Mouse (Mus musculus) embryonic facial prominence, embryonic 13.5 days (tissue): ENCODE results near the gene Krtap29-1. TPM values are rescaled to one million over a fixed set of nuclear protein-coding genes. Genes with fewer than 3 reads are reported as not detected.

Experiments used
- ATAC-seq: fragments of 200-750 bp; cut with Nextera tagmentation; 2 replicates; pipeline ENCODE4 v1.8.0; 2017; ENCODE audit warnings: low read depth; ENCODE audit not compliant: insufficient number of reproducible peaks, insufficient read depth, low FRiP score, low TSS enrichment
- H3K27ac ChIP-seq: fragments of 300-500 bp; sonication (generic); 2 replicates; pipeline ENCODE4 v1.5.1; 2015; ENCODE audit warnings: moderate library complexity, mild to moderate bottlenecking, inconsistent platforms
- H3K27me3 ChIP-seq: fragments of 300-500 bp; sonication (generic); 2 replicates; pipeline ENCODE4 v1.6.1; 2015; ENCODE audit warnings: mild to moderate bottlenecking, inconsistent platforms
- H3K36me3 ChIP-seq: fragments of 300-500 bp; sonication (generic); 2 replicates; pipeline ENCODE4 v1.6.1; 2015; ENCODE audit warnings: mild to moderate bottlenecking, inconsistent platforms
- H3K4me1 ChIP-seq: fragments of 300-500 bp; sonication (generic); 2 replicates; pipeline ENCODE4 v1.6.1; 2015; ENCODE audit warnings: inconsistent platforms
- H3K4me2 ChIP-seq: fragments of 300-500 bp; sonication (generic); 2 replicates; pipeline ENCODE4 v1.6.1; 2015; ENCODE audit warnings: moderate library complexity, mild to moderate bottlenecking, inconsistent platforms
- H3K4me3 ChIP-seq: fragments of 300-500 bp; sonication (generic); 2 replicates; pipeline ENCODE4 v1.5.1; 2015; ENCODE audit warnings: mild to moderate bottlenecking, inconsistent platforms
- H3K9ac ChIP-seq: fragments of 300-500 bp; sonication (generic); 2 replicates; pipeline ENCODE4 v1.6.1; 2015; ENCODE audit warnings: mild to moderate bottlenecking, inconsistent platforms
- H3K9me3 ChIP-seq: fragments of 300-500 bp; sonication (generic); 2 replicates; pipeline ENCODE4 v1.6.1; 2016; ENCODE audit warnings: inconsistent platforms
- WGBS: fragments of 180-500 bp; shearing (Covaris S2); methylation state at CpG from one replicate; pipeline ENCODE4 v1.1.7; 2015; ENCODE audit warnings: mixed read lengths; 5-methylcytosine and 5-hydroxymethylcytosine counted together
- polyA plus RNA-seq: library from polyadenylated mRNA; unstranded; fragments of >200 nt; fragmentation: Nextera tagmentation; extraction: Ambion mirVana; gene quantifications from 2 replicates; pipeline ENCODE4 v1.2.1, GENCODE M21; 2015

Gene Krtap29-1
- not detected in 2 replicates for polyA plus RNA-seq

GRCm38 (mm10) chr11:99978953-99979352, at the start of gene Krtap29-1:
Krtap29-1 (minus strand) TSS chr11:99979053.
- H3K36me3 ChIP-seq: no peaks in the 10 kb centered on the region
- ATAC-seq: no peak
- 68% methylated on average over 5 of the region's 5 CpGs for WGBS
- no peak within 1 kb of the TSS for H3K4me2 ChIP-seq
- no peak within 1 kb of the TSS for H3K9ac ChIP-seq
- no peaks in the 10 kb centered on the region for H3K27me3 ChIP-seq
- no peak within 1 kb of the TSS for H3K27ac ChIP-seq
- H3K9me3 ChIP-seq: no peaks in the 10 kb centered on the region
- no peak within 1 kb of the TSS for H3K4me3 ChIP-seq
- no peaks in the 10 kb centered on the region for H3K4me1 ChIP-seq

- Histone ChIP-seq H3K4me2 (no peak overlapping the region), H3K4me1 (no peaks in the 10 kb centered on the region), H3K9ac (no peak overlapping the region), H3K4me3 (no peak overlapping the region), H3K27ac (no peak overlapping the region), H3K36me3 (no peaks in the 10 kb centered on the region), H3K27me3 (no peaks in the 10 kb centered on the region), H3K9me3 (no peaks in the 10 kb centered on the region)
- ATAC-seq: no peak
- 76% methylated on average over 5 of the region's 5 CpGs for WGBS
These were observed 42.6 kb upstream of the Krtap29-1 start for GRCm38 (mm10) chr11:100021438-100021837.

GRCm38 (mm10) chr11:100019466-100019865, 40.6 kb upstream of the Krtap29-1 start:
- ATAC-seq: no peak
- 97% methylated on average over 1 of the region's 1 CpGs for WGBS
- no peaks in the 10 kb centered on the region for H3K9me3 ChIP-seq
- no peak overlapping the region for H3K4me2 ChIP-seq
- no peak overlapping the region for H3K4me3 ChIP-seq
- no peaks in the 10 kb centered on the region for H3K27me3 ChIP-seq
- H3K4me1 ChIP-seq: no peaks in the 10 kb centered on the region
- H3K36me3 ChIP-seq: no peaks in the 10 kb centered on the region
- H3K9ac ChIP-seq: no peak overlapping the region
- H3K27ac ChIP-seq: no peak overlapping the region

GRCm38 (mm10) chr11:100016112-100016511, 37.3 kb upstream of the Krtap29-1 start, which contains the start of gene Krt33a:
Krt33a (minus strand) TSS chr11:100016212.
- no peaks in the 10 kb centered on the region for H3K9me3 ChIP-seq
- H3K27me3 ChIP-seq: no peaks in the 10 kb centered on the region
- no peak within 1 kb of the TSS for H3K9ac ChIP-seq
- ATAC-seq: no peak
- no peaks in the 10 kb centered on the region for H3K36me3 ChIP-seq
- H3K4me1 ChIP-seq: no peaks in the 10 kb centered on the region
- no peak within 1 kb of the TSS for H3K27ac ChIP-seq
- H3K4me3 ChIP-seq: no peak within 1 kb of the TSS
- no peak within 1 kb of the TSS for H3K4me2 ChIP-seq
- 87% methylated on average over 4 of the region's 4 CpGs for WGBS

GRCm38 (mm10) chr11:100013691-100014171, 34.9 kb upstream of the Krtap29-1 start:
- no peak overlapping the region; the same call in 1 of the 2 replicates for H3K27ac ChIP-seq

GRCm38 (mm10) chr11:100010682-100011081, 31.8 kb upstream of the Krtap29-1 start:
- no peaks in the 10 kb centered on the region for H3K9me3 ChIP-seq
- H3K4me2 ChIP-seq: no peak overlapping the region
- H3K9ac ChIP-seq: no peak overlapping the region
- 84% methylated on average over 5 of the region's 5 CpGs for WGBS
- H3K27ac ChIP-seq: no peak overlapping the region
- no peak for ATAC-seq
- H3K27me3 ChIP-seq: no peaks in the 10 kb centered on the region
- H3K4me3 ChIP-seq: no peak overlapping the region
- H3K4me1 ChIP-seq: no peaks in the 10 kb centered on the region
- H3K36me3 ChIP-seq: no peaks in the 10 kb centered on the region

More at GRCm38 (mm10) chr11:100013691-100014171, 34.9 kb upstream of the Krtap29-1 start:
- Histone ChIP-seq H3K27me3 (no peaks in the 10 kb centered on the region), H3K9ac (no peak overlapping the region), H3K4me3 (no peak overlapping the region), H3K4me2 (no peak overlapping the region), H3K36me3 (no peaks in the 10 kb centered on the region), H3K9me3 (no peaks in the 10 kb centered on the region), H3K4me1 (no peaks in the 10 kb centered on the region)
- no peak for ATAC-seq
- 60% methylated on average over 4 of the region's 4 CpGs for WGBS

GRCm38 (mm10) chr11:100008336-100008735, 29.5 kb upstream of the Krtap29-1 start:
- ATAC-seq: no peak
- WGBS: 87% methylated on average over 5 of the region's 5 CpGs
- no peak overlapping the region for H3K4me3 ChIP-seq
- no peaks in the 10 kb centered on the region for H3K9me3 ChIP-seq
- H3K36me3 ChIP-seq: no peaks in the 10 kb centered on the region
- H3K4me2 ChIP-seq: no peak overlapping the region
- H3K4me1 ChIP-seq: no peaks in the 10 kb centered on the region
- no peak overlapping the region for H3K27ac ChIP-seq
- no peak overlapping the region for H3K9ac ChIP-seq
- H3K27me3 ChIP-seq: no peaks in the 10 kb centered on the region

- no peak for ATAC-seq
- 59% methylated on average over 3 of the region's 3 CpGs for WGBS
These were observed 27.8 kb upstream of the Krtap29-1 start for GRCm38 (mm10) chr11:100006624-100007023.

GRCm38 (mm10) chr11:100005905-100006304, 27.1 kb upstream of the Krtap29-1 start:
- 0 out of 2 replicates have a peak, but pooled peaks cover 3% of the 10 kb centered on the region for H3K9me3 ChIP-seq
- ATAC-seq: no peak
- H3K4me2 ChIP-seq: no peak overlapping the region
- H3K27ac ChIP-seq: no peak overlapping the region
- no peak overlapping the region for H3K9ac ChIP-seq
- no peaks in the 10 kb centered on the region for H3K27me3 ChIP-seq
- no peaks in the 10 kb centered on the region for H3K36me3 ChIP-seq
- WGBS: 80% methylated on average over 8 of the region's 8 CpGs
- no peak overlapping the region for H3K4me3 ChIP-seq
- no peaks in the 10 kb centered on the region for H3K4me1 ChIP-seq

More at GRCm38 (mm10) chr11:100006624-100007023, 27.8 kb upstream of the Krtap29-1 start:
- Histone ChIP-seq H3K9me3 (0 out of 2 replicates have a peak, but pooled peaks cover under 1% of the 10 kb centered on the region), H3K4me3 (no peak overlapping the region), H3K4me2 (no peak overlapping the region), H3K36me3 (no peaks in the 10 kb centered on the region), H3K27ac (no peak overlapping the region), H3K4me1 (no peaks in the 10 kb centered on the region), H3K27me3 (no peaks in the 10 kb centered on the region), H3K9ac (no peak overlapping the region)

- no peak overlapping the region for H3K9ac ChIP-seq
- H3K4me1 ChIP-seq: no peaks in the 10 kb centered on the region
- no peak overlapping the region for H3K4me3 ChIP-seq
- no peak for ATAC-seq
- H3K4me2 ChIP-seq: no peak overlapping the region
- 19% methylated on average over 6 of the region's 6 CpGs for WGBS
- H3K27me3 ChIP-seq: no peaks in the 10 kb centered on the region
- H3K27ac ChIP-seq: no peak overlapping the region
- H3K9me3 ChIP-seq: 0 out of 2 replicates have a peak, but pooled peaks cover 3% of the 10 kb centered on the region
- no peaks in the 10 kb centered on the region for H3K36me3 ChIP-seq
These were observed 26.0 kb upstream of the Krtap29-1 start for GRCm38 (mm10) chr11:100004846-100005245.

GRCm38 (mm10) chr11:99999091-99999490, 20.2 kb upstream of the Krtap29-1 start:
- no peak for ATAC-seq
- H3K9me3 ChIP-seq: 0 out of 2 replicates have a peak, but pooled peaks cover 3% of the 10 kb centered on the region
- WGBS: 90% methylated on average over 7 of the region's 7 CpGs

GRCm38 (mm10) chr11:99994384-99994661, 15.5 kb upstream of the Krtap29-1 start:
- H3K4me1 ChIP-seq: no peaks in the 10 kb centered on the region
- H3K4me3 ChIP-seq: no peak overlapping the region
- no peaks in the 10 kb centered on the region for H3K36me3 ChIP-seq
- no peak overlapping the region for H3K4me2 ChIP-seq
- H3K27me3 ChIP-seq: peaks cover 40% of the 10 kb centered on the region
- no peak overlapping the region for H3K27ac ChIP-seq
- no peak overlapping the region for H3K9ac ChIP-seq
- 67% methylated on average over 4 of the region's 4 CpGs for WGBS
- no peaks in the 10 kb centered on the region for H3K9me3 ChIP-seq
- no peak for ATAC-seq

More at GRCm38 (mm10) chr11:99999091-99999490, 20.2 kb upstream of the Krtap29-1 start:
- H3K36me3 ChIP-seq: no peaks in the 10 kb centered on the region
- no peaks in the 10 kb centered on the region for H3K4me1 ChIP-seq
- no peak overlapping the region for H3K4me2 ChIP-seq
- no peak overlapping the region for H3K27ac ChIP-seq
- peaks cover 21% of the 10 kb centered on the region for H3K27me3 ChIP-seq
- no peak overlapping the region for H3K4me3 ChIP-seq
- H3K9ac ChIP-seq: no peak overlapping the region
